In genomic region chr4:149277571-149277970, GRCm38 (mm10) we compare ENCODE assay signal across 7 mouse cellular contexts. TPM values are rescaled to one million over a fixed set of nuclear protein-coding genes. Genes with fewer than 3 reads are reported as not detected.
DNase-seq lines count a peak whose midpoint lies in the region; ATAC-seq and TF ChIP-seq lines count a peak whose summit lies in the region.

No protein-coding gene starts in this region.

- no peak overlapping the region for H3K9ac ChIP-seq in heart, embryonic 11.5 days (ENCODE audit: low read depth, low read length)
- H3K9ac ChIP-seq in limb, embryonic 13.5 days, result no peak overlapping the region
- no peak overlapping the region for H3K9ac ChIP-seq in stomach, embryonic 15.5 days

- 58% methylated on average over 4 of the region's 4 CpGs for WGBS in heart, embryonic 11.5 days (ENCODE audit: insufficient replicate concordance)
- WGBS in limb, embryonic 13.5 days, result 39% methylated on average over 4 of the region's 4 CpGs
- WGBS in stomach, embryonic 15.5 days, result 28% methylated on average over 4 of the region's 4 CpGs
- 7% methylated on average over 4 of the region's 4 CpGs for WGBS in cerebellum, adult 2 months

- no peak for TF ChIP-seq CTCF in cerebellum, adult 2 months (IDR thresholded peaks at IDR 0.05; ENCODE audit: borderline replicate concordance, insufficient read depth, low read depth, low read length)

- peak; percentile 85 for DNase-seq in MN1 (ENCODE audit: low spot score)
- peak; percentile 55 for DNase-seq in adipocyte (ENCODE audit: low spot score)
- no peak for DNase-seq in cerebellum, adult 2 months
- DNase-seq in cerebellum, adult 9-10 months, result no peak

- H3K27me3 ChIP-seq in heart, embryonic 11.5 days (ENCODE audit: control insufficient read depth, insufficient read depth, low read length), result no peaks in the 10 kb centered on the region
- no peaks in the 10 kb centered on the region for H3K27me3 ChIP-seq in limb, embryonic 13.5 days
- no peaks in the 10 kb centered on the region for H3K27me3 ChIP-seq in stomach, embryonic 15.5 days (replicated peaks)
- no peaks in the 10 kb centered on the region for H3K27me3 ChIP-seq in cerebellum, adult 2 months (ENCODE audit: control insufficient read depth, insufficient read depth, low read length)

- no peak for ATAC-seq in heart, embryonic 11.5 days (replicated peaks; ENCODE audit: insufficient number of reproducible peaks, low FRiP score, low TSS enrichment)
- peak; percentile 96 for ATAC-seq in limb, embryonic 13.5 days (ENCODE audit: low FRiP score, low read depth)
- ATAC-seq in stomach, embryonic 15.5 days (ENCODE audit: insufficient read depth, low FRiP score, low read depth), result peak; percentile 79; the same call in 1 of the 2 replicates

- H3K4me1 ChIP-seq in heart, embryonic 11.5 days (ENCODE audit: control insufficient read depth, insufficient read depth, low read length), result 0 out of 2 replicates have a peak, but pooled peaks cover 3% of the 10 kb centered on the region
- H3K4me1 ChIP-seq in limb, embryonic 13.5 days, result peaks cover 18% of the 10 kb centered on the region
- 0 out of 2 replicates have a peak, but pooled peaks cover 3% of the 10 kb centered on the region for H3K4me1 ChIP-seq in stomach, embryonic 15.5 days
- peaks cover 22% of the 10 kb centered on the region for H3K4me1 ChIP-seq in cerebellum, adult 2 months (ENCODE audit: control insufficient read depth, insufficient read depth, low read length)

- H3K36me3 ChIP-seq in heart, embryonic 11.5 days (ENCODE audit: control insufficient read depth, insufficient read depth, low read length), result peaks cover 17% of the 10 kb centered on the region
- peaks cover 31% of the 10 kb centered on the region for H3K36me3 ChIP-seq in limb, embryonic 13.5 days
- H3K36me3 ChIP-seq in stomach, embryonic 15.5 days, result peaks cover 10% of the 10 kb centered on the region

- H3K27ac ChIP-seq in heart, embryonic 11.5 days (ENCODE audit: low read depth, low read length), result peak overlapping the region; percentile 64; the same call in 1 of the 2 replicates
- 0 out of 2 replicates have a peak overlapping the region, but pooled peaks have one; percentile 63 for H3K27ac ChIP-seq in limb, embryonic 13.5 days
- no peak overlapping the region for H3K27ac ChIP-seq in stomach, embryonic 15.5 days
- no peak overlapping the region for H3K27ac ChIP-seq in cerebellum, adult 2 months (ENCODE audit: insufficient read depth, low read length)

- H3K9me3 ChIP-seq in heart, embryonic 11.5 days (replicated peaks; ENCODE audit: control insufficient read depth, low read length), result 0 out of 2 replicates have a peak, but pooled peaks cover 2% of the 10 kb centered on the region
- H3K9me3 ChIP-seq in limb, embryonic 13.5 days, result peaks cover 3% of the 10 kb centered on the region; the same call in 1 of the 2 replicates
- no peaks in the 10 kb centered on the region for H3K9me3 ChIP-seq in stomach, embryonic 15.5 days

- no peak overlapping the region for H3K4me3 ChIP-seq in heart, embryonic 11.5 days (ENCODE audit: low read depth, low read length)
- no peak overlapping the region for H3K4me3 ChIP-seq in limb, embryonic 13.5 days
- no peak overlapping the region for H3K4me3 ChIP-seq in stomach, embryonic 15.5 days (replicated peaks)
- H3K4me3 ChIP-seq in cerebellum, adult 2 months (replicated peaks; ENCODE audit: insufficient read depth, low read depth, low read length), result no peak overlapping the region

- no peak for TF ChIP-seq POLR2A in cerebellum, adult 2 months (IDR thresholded peaks at IDR 0.05; ENCODE audit: borderline replicate concordance, insufficient read depth, low read length)

- H3K4me2 ChIP-seq in heart, embryonic 11.5 days, result peak overlapping the region; percentile 17; the same call in 1 of the 2 replicates
- peak overlapping the region; percentile 39 for H3K4me2 ChIP-seq in limb, embryonic 13.5 days (replicated peaks)
- peak overlapping the region; percentile 27; the same call in 1 of the 2 replicates for H3K4me2 ChIP-seq in stomach, embryonic 15.5 days

RNA-seq across cellular contexts. Expression of gene Kif1b, which starts 29.9 kb away (rescaled TPM):
- 47.8 and 49.6 TPM in 2 replicates for polyA plus RNA-seq in heart, embryonic 11.5 days (2014; fragmentation: Nextera tagmentation; extraction: Ambion mirVana)
- polyA plus RNA-seq in limb, embryonic 13.5 days (2015; fragmentation: Nextera tagmentation; extraction: Ambion mirVana), result 49.2 and 50.2 TPM in 2 replicates
- polyA plus RNA-seq in stomach, embryonic 15.5 days (2015; fragmentation: Nextera tagmentation; extraction: Ambion mirVana), result 31.8 and 39.3 TPM in 2 replicates
- polyA plus RNA-seq in cerebellum, adult 2 months (2012; rRNA removed), result 254 and 264 TPM in 2 replicates

Comparison
In these comparisons a context has a peak if more than half of its experiments do, and no peak if none do; other contexts are left out.
1. DNase-seq: peak in MN1 (single experiment) and adipocyte (single experiment); none in cerebellum, adult 2 months (0 of 2) and cerebellum, adult 9-10 months (single experiment).
2. H3K27ac ChIP-seq: peak in heart, embryonic 11.5 days (single experiment) and limb, embryonic 13.5 days (single experiment); none in stomach, embryonic 15.5 days (single experiment) and cerebellum, adult 2 months (single experiment).
3. Peak in every context shown above with its lines, with median percentiles within 50 percentile points of each other: H3K4me2 ChIP-seq.